Mouse (Mus musculus) hindbrain, embryonic 15.5 days (tissue): ENCODE measurements at regions not wholly inside any gene's neighbourhood (a gene's known extent, or its start where the extent isn't known, plus 50 kb on each side); places are given as distances from the start of the nearest gene placed in this dataset.
A peak's percentile ranks its signal among the peaks of the same experiment; 100 is the strongest.

Experiments
- ATAC-seq: fragments of 200-750 bp; cut with Nextera tagmentation; 2 replicates; pipeline ENCODE4 v1.8.0; 2017; ENCODE audit warnings: low read depth, moderate number of reproducible peaks, moderate TSS enrichment; ENCODE audit not compliant: low FRiP score
- H3K27ac ChIP-seq: fragments of 300-500 bp; sonication (generic); replicated peaks from 2 replicates; pipeline ENCODE4 v1.5.1; 2015; ENCODE audit warnings: mild to moderate bottlenecking, inconsistent platforms
- H3K27me3 ChIP-seq: fragments of 300-500 bp; sonication (generic); 2 replicates; pipeline ENCODE4 v1.6.1; 2015; ENCODE audit warnings: control low read depth, inconsistent platforms
- H3K36me3 ChIP-seq: fragments of 300-500 bp; sonication (generic); 2 replicates; pipeline ENCODE4 v1.6.1; 2015; ENCODE audit warnings: control low read depth, inconsistent platforms
- H3K4me1 ChIP-seq: fragments of 300-500 bp; sonication (generic); replicated peaks from 2 replicates; pipeline ENCODE4 v1.6.1; 2015; ENCODE audit warnings: control low read depth, inconsistent platforms
- H3K4me2 ChIP-seq: fragments of 300-500 bp; sonication (generic); 2 replicates; pipeline ENCODE4 v1.6.1; 2015; ENCODE audit warnings: moderate library complexity, mild to moderate bottlenecking, inconsistent platforms
- H3K4me3 ChIP-seq: fragments of 300-500 bp; sonication (generic); 2 replicates; pipeline ENCODE4 v1.5.1; 2015; ENCODE audit warnings: mild to moderate bottlenecking, inconsistent platforms
- H3K9ac ChIP-seq: fragments of 300-500 bp; sonication (generic); 2 replicates; pipeline ENCODE4 v1.6.1; 2015; ENCODE audit warnings: inconsistent platforms
- H3K9me3 ChIP-seq: fragments of 300-500 bp; sonication (generic); 2 replicates; pipeline ENCODE4 v1.6.1; 2016; ENCODE audit warnings: control low read depth, inconsistent platforms
- WGBS: fragments of 180-500 bp; shearing (Covaris S2); methylation state at CpG from one replicate; pipeline ENCODE4 v1.1.7; 2015; 5-methylcytosine and 5-hydroxymethylcytosine counted together

GRCm38 (mm10) chr13:69330412-69331000 lies 203.0 kb upstream of the Nsun2 start:
- ATAC-seq: no peak
- Histone ChIP-seq H3K9ac (no peak overlapping the region), H3K36me3 (no peaks in the 10 kb centered on the region), H3K4me2 (no peak overlapping the region), H3K27me3 (no peaks in the 10 kb centered on the region), H3K27ac (no peak overlapping the region), H3K4me1 (peaks cover 10% of the 10 kb centered on the region; the same call in 1 of the 2 replicates), H3K4me3 (no peak overlapping the region), H3K9me3 (no peaks in the 10 kb centered on the region)
- WGBS: 85% methylated on average over 8 of the region's 8 CpGs

- ATAC-seq: peak; percentile 65
- Histone ChIP-seq H3K27ac (0 out of 2 replicates have a peak overlapping the region, but pooled peaks have one; percentile 30), H3K9me3 (no peaks in the 10 kb centered on the region), H3K4me2 (no peak overlapping the region), H3K9ac (no peak overlapping the region), H3K4me1 (peaks cover 10% of the 10 kb centered on the region; the same call in 1 of the 2 replicates), H3K4me3 (no peak overlapping the region), H3K27me3 (no peaks in the 10 kb centered on the region), H3K36me3 (no peaks in the 10 kb centered on the region)
- 52% methylated on average over 19 of the region's 19 CpGs for WGBS
These were observed 201.8 kb upstream of the Nsun2 start for GRCm38 (mm10) chr13:69331537-69332435.

- Histone ChIP-seq H3K9ac (no peak overlapping the region), H3K4me2 (no peak overlapping the region), H3K36me3 (no peaks in the 10 kb centered on the region), H3K9me3 (no peaks in the 10 kb centered on the region), H3K27ac (no peak overlapping the region), H3K4me1 (no peaks in the 10 kb centered on the region), H3K4me3 (no peak overlapping the region), H3K27me3 (no peaks in the 10 kb centered on the region)
- no peak for ATAC-seq
These were observed 189.7 kb upstream of the Nsun2 start for GRCm38 (mm10) chr13:69343806-69344205.

GRCm38 (mm10) chr13:69357435-69357834 lies 176.1 kb upstream of the Nsun2 start:
- no peak overlapping the region for H3K4me3 ChIP-seq
- H3K9me3 ChIP-seq: no peaks in the 10 kb centered on the region
- no peak overlapping the region for H3K4me2 ChIP-seq
- no peak overlapping the region for H3K9ac ChIP-seq
- no peak for ATAC-seq
- H3K27ac ChIP-seq: no peak overlapping the region
- 93% methylated on average over 6 of the region's 6 CpGs for WGBS
- H3K36me3 ChIP-seq: no peaks in the 10 kb centered on the region
- no peaks in the 10 kb centered on the region for H3K4me1 ChIP-seq
- H3K27me3 ChIP-seq: no peaks in the 10 kb centered on the region

GRCm38 (mm10) chr13:69365880-69366490 lies 167.6 kb upstream of the Nsun2 start:
- ATAC-seq: no peak

GRCm38 (mm10) chr13:69373101-69373815 lies 160.3 kb upstream of the Nsun2 start:
- no peaks in the 10 kb centered on the region for H3K36me3 ChIP-seq
- no peak overlapping the region for H3K27ac ChIP-seq
- no peak overlapping the region for H3K4me2 ChIP-seq
- no peak overlapping the region for H3K9ac ChIP-seq
- no peaks in the 10 kb centered on the region for H3K4me1 ChIP-seq
- H3K27me3 ChIP-seq: no peaks in the 10 kb centered on the region
- H3K9me3 ChIP-seq: no peaks in the 10 kb centered on the region
- ATAC-seq: peak; percentile 55; the same call in 1 of the 2 replicates
- WGBS: 72% methylated on average over 6 of the region's 6 CpGs
- no peak overlapping the region for H3K4me3 ChIP-seq

More at GRCm38 (mm10) chr13:69365880-69366490, 167.6 kb upstream of the Nsun2 start:
- Histone ChIP-seq H3K27me3 (no peaks in the 10 kb centered on the region), H3K4me3 (no peak overlapping the region), H3K27ac (no peak overlapping the region), H3K9me3 (no peaks in the 10 kb centered on the region), H3K36me3 (no peaks in the 10 kb centered on the region), H3K4me2 (no peak overlapping the region), H3K4me1 (no peaks in the 10 kb centered on the region), H3K9ac (no peak overlapping the region)
- WGBS: 50% methylated on average over 1 of the region's 1 CpGs

GRCm38 (mm10) chr13:69373816-69374142 lies 159.8 kb upstream of the Nsun2 start:
- Histone ChIP-seq H3K36me3 (no peaks in the 10 kb centered on the region), H3K4me1 (no peaks in the 10 kb centered on the region), H3K27me3 (no peaks in the 10 kb centered on the region), H3K9me3 (no peaks in the 10 kb centered on the region), H3K27ac (no peak overlapping the region), H3K4me3 (no peak overlapping the region), H3K9ac (no peak overlapping the region), H3K4me2 (no peak overlapping the region)
- 59% methylated on average over 1 of the region's 1 CpGs for WGBS
- peak; percentile 31; the same call in 1 of the 2 replicates for ATAC-seq

GRCm38 (mm10) chr13:69380403-69380802 lies 153.1 kb upstream of the Nsun2 start:
- no peak overlapping the region for H3K4me2 ChIP-seq
- no peaks in the 10 kb centered on the region for H3K9me3 ChIP-seq
- H3K27ac ChIP-seq: no peak overlapping the region
- WGBS: 77% methylated on average over 4 of the region's 4 CpGs
- no peak overlapping the region for H3K9ac ChIP-seq
- no peak for ATAC-seq
- no peaks in the 10 kb centered on the region for H3K36me3 ChIP-seq
- no peak overlapping the region for H3K4me3 ChIP-seq
- no peaks in the 10 kb centered on the region for H3K27me3 ChIP-seq
- H3K4me1 ChIP-seq: no peaks in the 10 kb centered on the region

GRCm38 (mm10) chr13:69384767-69385166 lies 148.8 kb upstream of the Nsun2 start:
- no peaks in the 10 kb centered on the region for H3K36me3 ChIP-seq
- H3K9ac ChIP-seq: no peak overlapping the region
- H3K27me3 ChIP-seq: no peaks in the 10 kb centered on the region
- H3K4me2 ChIP-seq: no peak overlapping the region
- no peaks in the 10 kb centered on the region for H3K9me3 ChIP-seq
- H3K4me1 ChIP-seq: no peaks in the 10 kb centered on the region
- no peak for ATAC-seq
- no peak overlapping the region for H3K27ac ChIP-seq
- H3K4me3 ChIP-seq: no peak overlapping the region

GRCm38 (mm10) chr13:69392917-69393827 lies 140.4 kb upstream of the Nsun2 start:
- Histone ChIP-seq H3K4me3 (no peak overlapping the region), H3K4me1 (no peaks in the 10 kb centered on the region), H3K27ac (no peak overlapping the region), H3K9me3 (no peaks in the 10 kb centered on the region), H3K27me3 (no peaks in the 10 kb centered on the region), H3K4me2 (no peak overlapping the region), H3K9ac (no peak overlapping the region), H3K36me3 (no peaks in the 10 kb centered on the region)
- WGBS: 86% methylated on average over 11 of the region's 11 CpGs
- ATAC-seq: no peak

- H3K36me3 ChIP-seq: no peaks in the 10 kb centered on the region
- ATAC-seq: no peak
- no peaks in the 10 kb centered on the region for H3K4me1 ChIP-seq
- WGBS: 82% methylated on average over 4 of the region's 4 CpGs
- H3K9ac ChIP-seq: no peak overlapping the region
- no peak overlapping the region for H3K4me3 ChIP-seq
- no peaks in the 10 kb centered on the region for H3K27me3 ChIP-seq
- no peak overlapping the region for H3K4me2 ChIP-seq
- H3K27ac ChIP-seq: no peak overlapping the region
- no peaks in the 10 kb centered on the region for H3K9me3 ChIP-seq
These were observed 139.0 kb upstream of the Nsun2 start for GRCm38 (mm10) chr13:69394544-69394943.
